Mouse (Mus musculus) CH12.LX (cell line): ENCODE measurements around the gene Rnaseh1. TPM values are rescaled to one million over a fixed set of nuclear protein-coding genes. Genes with fewer than 3 reads are reported as not detected.

Experiments used
- DNase-seq: peaks from one replicate; pipeline ENCODE4 v3.0.0-alpha.2; 2013; ENCODE audit errors: extremely low read depth
- H3K27ac ChIP-seq: 2 replicates; pipeline ENCODE4 v1.5.1; 2012; ENCODE audit warnings: low read depth, mild to moderate bottlenecking, control low read depth, moderate library complexity; ENCODE audit not compliant: insufficient read depth
- H3K27me3 ChIP-seq: replicated peaks from 2 replicates; pipeline ENCODE3; 2012; ENCODE audit warnings: inconsistent platforms
- H3K36me3 ChIP-seq, 2 experiments: replicated peaks in 1 of 2; 2 replicates each; pipeline versions ENCODE3 to v1.6.1; 2012; ENCODE audit warnings: inconsistent platforms in 1 of 2, low read length in 1 of 2, mild to moderate bottlenecking in 1 of 2, mixed read lengths in 1 of 2, moderate library complexity in 1 of 2; ENCODE audit not compliant: control insufficient read depth in 1 of 2, insufficient read depth in 1 of 2
- H3K4me1 ChIP-seq, 2 experiments: 2 replicates each; pipeline ENCODE4 v1.6.1; 2012; ENCODE audit warnings: inconsistent platforms in 1 of 2, moderate library complexity in 1 of 2; ENCODE audit not compliant: insufficient read depth in 2 of 2, control insufficient read depth in 1 of 2
- H3K4me2 ChIP-seq: 2 replicates; pipeline ENCODE4 v1.6.1; 2012; ENCODE audit warnings: low read depth, mild to moderate bottlenecking, control low read depth; ENCODE audit not compliant: poor library complexity, insufficient read depth, severe bottlenecking
- H3K4me3 ChIP-seq, 3 experiments: fragments of 150-350 bp in 1 of 3; sonication (generic) in 1 of 3; replicated peaks in 1 of 3; 2 replicates each; pipeline versions ENCODE3 to v1.5.1; 2011 to 2012; ENCODE audit warnings: low read depth in 2 of 3, low read length in 2 of 3, mild to moderate bottlenecking in 2 of 3, moderate library complexity in 2 of 3, control low read depth in 1 of 3, improper control_type of control experiment in 1 of 3, inconsistent platforms in 1 of 3, mixed read lengths in 1 of 3; ENCODE audit not compliant: poor library complexity in 1 of 3
- H3K79me2 ChIP-seq: replicated peaks from 2 replicates; pipeline ENCODE4 v1.6.1; 2012; ENCODE audit warnings: mild to moderate bottlenecking, moderate library complexity; ENCODE audit not compliant: control insufficient read depth, poor library complexity, insufficient read depth, severe bottlenecking; ENCODE audit errors: extremely low read depth
- H3K9ac ChIP-seq: 2 replicates; pipeline ENCODE4 v1.6.1; 2012; ENCODE audit warnings: low read depth, mild to moderate bottlenecking, control low read depth, moderate library complexity; ENCODE audit not compliant: insufficient read depth
- H3K9me3 ChIP-seq: replicated peaks from 2 replicates; pipeline ENCODE3; 2012; ENCODE audit warnings: low read length, inconsistent platforms, mixed read lengths
- E2F4 ChIP-seq: IDR thresholded peaks from 2 replicates; pipeline ENCODE4 v1.6.1; 2011; ENCODE audit warnings: low read depth, low read length, improper control_type of control experiment; ENCODE audit not compliant: insufficient replicate concordance
- GABPA ChIP-seq: IDR thresholded peaks from 2 replicates; pipeline ENCODE4 v1.6.1; 2012; ENCODE audit warnings: low read depth, low read length, improper control_type of control experiment, inconsistent platforms; ENCODE audit not compliant: insufficient replicate concordance
- HCFC1 ChIP-seq: IDR thresholded peaks from 2 replicates; pipeline ENCODE4 v1.6.1; 2012; ENCODE audit warnings: low read depth, mild to moderate bottlenecking, inconsistent platforms, low read length, improper control_type of control experiment
- IRF4 ChIP-seq: IDR thresholded peaks from 2 replicates; pipeline ENCODE4 v1.6.1; 2014; ENCODE audit warnings: low read depth, mild to moderate bottlenecking, inconsistent platforms, low read length, improper control_type of control experiment
- MAFK ChIP-seq: IDR thresholded peaks from 2 replicates; pipeline ENCODE4 v1.6.1; 2011; ENCODE audit warnings: low read length, improper control_type of control experiment; ENCODE audit not compliant: insufficient replicate concordance
- MAX ChIP-seq: IDR thresholded peaks from 2 replicates; pipeline ENCODE4 v1.6.1; 2011; ENCODE audit warnings: low read length, improper control_type of control experiment
- MAZ ChIP-seq: IDR thresholded peaks from 2 replicates; pipeline ENCODE4 v1.6.1; 2012; ENCODE audit warnings: low read depth, mild to moderate bottlenecking, inconsistent platforms, low read length, improper control_type of control experiment, moderate library complexity
- POLR2A ChIP-seq: IDR thresholded peaks from 2 replicates; pipeline ENCODE4 v1.6.1; 2011; ENCODE audit warnings: low read depth, mild to moderate bottlenecking, improper control_type of control experiment, low read length
- POLR2AphosphoS2 ChIP-seq: IDR thresholded peaks from 2 replicates; pipeline ENCODE4 v1.6.1; 2011; ENCODE audit warnings: low read depth, low read length, improper control_type of control experiment
- RAD21 ChIP-seq: IDR thresholded peaks from 2 replicates; pipeline ENCODE4 v1.6.1; 2011; ENCODE audit warnings: low read depth, mild to moderate bottlenecking, low read length, improper control_type of control experiment, moderate library complexity
- RCOR1 ChIP-seq: conservative IDR thresholded peaks from 2 replicates; pipeline ENCODE4 v1.6.1; 2012; ENCODE audit warnings: low read depth, mild to moderate bottlenecking, inconsistent platforms, low read length, improper control_type of control experiment
- TBP ChIP-seq: conservative IDR thresholded peaks from 2 replicates; pipeline ENCODE4 v1.6.1; 2011; ENCODE audit warnings: low read depth, low read length, improper control_type of control experiment
- dilution Hi-C: fragments of 300-500 bp; cut with MboI; formaldehyde crosslinking; loops from 2 replicates; pipeline ENCODE4 v1.14.3; 2020; ENCODE audit warnings: low sequenced_read_pairs; ENCODE audit not compliant: extremely low pct_unique_long_range_greater_than_20kb, extremely low pct_ligation_motif_present
- in situ Hi-C: fragments of 300-500 bp; cut with MboI; formaldehyde crosslinking; loops from 3 replicates; pipeline ENCODE4 v1.14.3; 2019; ENCODE audit warnings: low sequenced_read_pairs, low pct_ligation_motif_present, low pct_unique_long_range_greater_than_20kb, mixed read lengths
- polyA plus RNA-seq: library from polyadenylated mRNA; unstranded; fragments of >175 nt; gene quantifications from 2 replicates; pipeline ENCODE4 v1.2.1, GENCODE M21; 2012; ENCODE audit warnings: low read depth; ENCODE audit not compliant: insufficient read length
- total RNA-seq, 2 experiments: library from RNA; depleted of rRNA; stranded (reverse); fragments of 300-350 nt in 1 of 2; fragments of >200 nt in 1 of 2; gene quantifications; 2 replicates each; pipeline ENCODE4 v1.2.3; 2012 to 2014

Gene Rnaseh1
- total and polyA plus RNA-seq, 3 experiments: 31.1 to 33.8 (median 33.4) TPM

DNA sequence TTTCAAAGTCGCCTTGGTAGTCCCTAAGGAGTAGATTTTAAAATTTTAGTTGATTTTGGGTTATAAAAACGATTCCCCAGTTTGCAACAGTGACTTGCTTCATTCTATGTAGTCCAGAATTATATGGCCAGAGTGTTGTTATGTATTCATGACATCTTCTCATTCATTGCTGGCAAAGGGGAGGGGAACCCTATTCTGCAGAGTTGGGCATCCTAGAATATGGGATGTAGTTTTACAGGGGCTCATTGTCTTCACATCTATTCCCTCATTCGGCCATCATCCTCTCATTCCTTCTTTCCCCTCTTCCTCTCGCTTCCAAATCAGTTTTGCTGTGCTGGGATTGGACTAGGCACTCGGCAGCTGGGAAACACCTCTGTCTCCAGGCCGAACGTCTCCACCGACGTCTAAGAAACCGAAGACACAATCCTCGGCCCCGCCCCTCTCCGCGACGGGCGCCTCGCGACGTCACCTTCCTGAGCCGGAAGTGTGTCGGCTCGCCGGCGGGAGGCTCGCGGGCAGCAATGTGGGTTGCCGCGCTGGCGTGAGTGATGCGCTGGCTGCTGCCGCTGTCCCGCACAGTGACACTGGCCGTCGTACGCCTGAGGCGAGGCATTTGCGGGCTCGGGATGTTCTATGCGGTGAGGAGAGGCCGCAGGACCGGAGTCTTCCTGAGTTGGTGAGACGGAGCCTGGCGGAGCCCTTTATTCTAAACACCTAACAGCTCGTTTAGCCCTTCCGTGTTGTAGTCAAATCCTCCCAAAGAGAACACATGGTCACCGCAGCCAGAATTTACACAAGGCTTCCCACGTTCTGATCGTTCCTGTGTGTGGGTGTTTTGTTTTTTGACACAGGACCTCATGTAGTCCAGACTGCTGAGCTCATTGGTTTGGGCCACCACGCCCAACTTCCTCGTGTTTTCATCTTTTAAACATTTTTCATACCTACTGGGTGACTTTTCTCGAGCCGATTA, at the start of gene Rnaseh1 (continued):
- no peak for TF ChIP-seq RCOR1

- H3K27ac ChIP-seq: no peak overlapping the region
These were observed 47.1 kb upstream of the Rnaseh1 start for GRCm38 (mm10) chr12:28602259-28602658.

GRCm38 (mm10) chr12:28603494-28603893, 45.9 kb upstream of the Rnaseh1 start:
- H3K4me3 ChIP-seq: no peak overlapping the region
- H3K27ac ChIP-seq: no peak overlapping the region
- dilution Hi-C loops: no loop called here
- no peaks in the 10 kb centered on the region for H3K36me3 ChIP-seq
- peaks cover 17% of the 10 kb centered on the region for H3K27me3 ChIP-seq
- TF ChIP-seq MAX (no peak), E2F4 (no peak), MAZ (no peak)
- TF ChIP-seq, all 38 proteins: peak for 0
- no peak for DNase-seq
- in situ Hi-C loops: no loop called here
- Histone ChIP-seq H3K4me2 (no peak overlapping the region), H3K9me3 (no peaks in the 10 kb centered on the region), H3K79me2 (no peaks in the 10 kb centered on the region), H3K9ac (no peak overlapping the region), H3K4me1 (no peaks in the 10 kb centered on the region)

More at GRCm38 (mm10) chr12:28602259-28602658, 47.1 kb upstream of the Rnaseh1 start:
- Histone ChIP-seq H3K4me2 (no peak overlapping the region), H3K4me1 (no peaks in the 10 kb centered on the region), H3K9me3 (no peaks in the 10 kb centered on the region)
- in situ Hi-C loops: no loop called here
- TF ChIP-seq POLR2A (no peak), RCOR1 (no peak), RAD21 (no peak), POLR2AphosphoS2 (no peak), TBP (no peak), HCFC1 (no peak), GABPA (no peak), IRF4 (no peak), MAFK (no peak)
- TF ChIP-seq, all 38 proteins: peak for 0
- DNase-seq: no peak
- no peaks in the 10 kb centered on the region for H3K79me2 ChIP-seq
- no peak overlapping the region for H3K4me3 ChIP-seq
- dilution Hi-C loops: no loop called here
- no peaks in the 10 kb centered on the region for H3K36me3 ChIP-seq
- H3K9ac ChIP-seq: no peak overlapping the region
- peaks cover 18% of the 10 kb centered on the region for H3K27me3 ChIP-seq
